Mouse (Mus musculus): Measurements from ENCODE around the gene Mmp11. TPM values are rescaled to one million over a fixed set of nuclear protein-coding genes. Genes with fewer than 3 reads are reported as not detected.

Gene Mmp11
- total and polyA plus RNA-seq, 3 experiments, result 0.99 to 1.1 TPM; not detected in 1

DNA sequence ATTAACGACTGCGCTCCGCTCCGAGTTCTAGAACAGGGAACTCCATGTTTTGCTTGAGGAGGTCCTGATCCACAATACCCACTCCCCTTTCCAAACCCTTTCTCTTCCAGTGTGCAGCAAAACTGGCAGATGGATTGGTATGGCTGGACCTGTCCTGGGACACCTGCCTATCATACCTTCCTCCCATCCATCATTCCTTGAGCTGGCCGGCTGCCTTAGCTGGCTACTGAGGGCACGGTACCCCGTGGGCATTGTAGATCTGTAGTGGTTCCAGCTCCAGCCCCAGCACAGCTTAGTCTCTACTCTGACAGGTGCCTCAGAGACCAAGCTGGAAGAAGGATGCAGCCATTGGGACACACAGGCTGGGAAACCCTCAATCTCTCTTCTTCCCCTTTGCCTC is 5.0 kb downstream of the Mmp11 start:
- H3K27ac ChIP-seq (ENCODE audit: insufficient read depth, low read depth), result no peak overlapping the region
- dilution Hi-C loops (cut with MboI; ENCODE audit: extremely low pct_ligation_motif_present, extremely low pct_unique_long_range_greater_than_20kb, low sequenced_read_pairs), result no loop called here
- no peak for TF ChIP-seq NELFE (IDR thresholded peaks at IDR 0.05; ENCODE audit: low read depth, low read length)
- TF ChIP-seq TCF12 (IDR thresholded peaks at IDR 0.05; ENCODE audit: low read depth, low read length), result no peak
- no peak for TF ChIP-seq CTCF (conservative IDR thresholded peaks at IDR 0.05 in 1 of 2, IDR thresholded peaks at IDR 0.05 in 1 of 2; ENCODE audit: low read depth in 2 of 2, low read length in 2 of 2)
- no peak for TF ChIP-seq GABPA (IDR thresholded peaks at IDR 0.05; ENCODE audit: insufficient replicate concordance, low read depth, low read length)
- TF ChIP-seq MYC (IDR thresholded peaks at IDR 0.05; ENCODE audit: low read depth, low read length), result no peak
- no peak for TF ChIP-seq CHD2 (IDR thresholded peaks at IDR 0.05; ENCODE audit: low read length)
- TF ChIP-seq HCFC1 (IDR thresholded peaks at IDR 0.05; ENCODE audit: low read depth, low read length), result no peak
- no peak for TF ChIP-seq BHLHE40 (IDR thresholded peaks at IDR 0.05; ENCODE audit: low read depth, low read length)
- no peak for TF ChIP-seq JUND (conservative IDR thresholded peaks at IDR 0.05; ENCODE audit: low read depth, low read length)
- no peak for TF ChIP-seq MAX (IDR thresholded peaks at IDR 0.05; ENCODE audit: low read length)
- no peak for TF ChIP-seq IRF4 (IDR thresholded peaks at IDR 0.05; ENCODE audit: low read depth, low read length)
- TF ChIP-seq NRF1 (IDR thresholded peaks at IDR 0.05; ENCODE audit: low read depth, low read length), result no peak
- TF ChIP-seq POLR2A (IDR thresholded peaks at IDR 0.05; ENCODE audit: low read depth, low read length), result no peak
- TF ChIP-seq JUN (IDR thresholded peaks at IDR 0.05; ENCODE audit: insufficient read depth, low read depth, low read length), result no peak
- no peak for TF ChIP-seq ZKSCAN1 (IDR thresholded peaks at IDR 0.05; ENCODE audit: borderline replicate concordance, low read depth, low read length)
- no peak for TF ChIP-seq ZC3H11A (IDR thresholded peaks at IDR 0.05; ENCODE audit: low read depth, low read length)
- no peaks in the 10 kb centered on the region for H3K79me2 ChIP-seq (replicated peaks; ENCODE audit: control insufficient read depth, extremely low read depth, insufficient read depth, poor library complexity, severe bottlenecking)
- H3K27me3 ChIP-seq (replicated peaks), result peaks cover 44% of the 10 kb centered on the region
- no peak overlapping the region for H3K4me3 ChIP-seq (replicated peaks in 1 of 3; ENCODE audit: low read depth in 2 of 3, low read length in 2 of 3, poor library complexity in 1 of 3)
- H3K4me2 ChIP-seq (ENCODE audit: insufficient read depth, low read depth, poor library complexity, severe bottlenecking), result no peak overlapping the region
- H3K36me3 ChIP-seq (replicated peaks in 1 of 2; ENCODE audit: control insufficient read depth in 1 of 2, insufficient read depth in 1 of 2, low read length in 1 of 2), result no peaks in the 10 kb centered on the region
- no peak for DNase-seq (ENCODE audit: extremely low read depth)
- in situ Hi-C loops (cut with MboI; ENCODE audit: low pct_ligation_motif_present, low pct_unique_long_range_greater_than_20kb, low sequenced_read_pairs), result no loop called here
- H3K9me3 ChIP-seq (replicated peaks; ENCODE audit: low read length), result no peaks in the 10 kb centered on the region
- H3K4me1 ChIP-seq (ENCODE audit: control insufficient read depth in 1 of 2, insufficient read depth in 2 of 2), result peaks cover 7 to 19% of the 10 kb centered on the region in 2 experiments
- no peak overlapping the region for H3K9ac ChIP-seq (ENCODE audit: insufficient read depth, low read depth)

DNA sequence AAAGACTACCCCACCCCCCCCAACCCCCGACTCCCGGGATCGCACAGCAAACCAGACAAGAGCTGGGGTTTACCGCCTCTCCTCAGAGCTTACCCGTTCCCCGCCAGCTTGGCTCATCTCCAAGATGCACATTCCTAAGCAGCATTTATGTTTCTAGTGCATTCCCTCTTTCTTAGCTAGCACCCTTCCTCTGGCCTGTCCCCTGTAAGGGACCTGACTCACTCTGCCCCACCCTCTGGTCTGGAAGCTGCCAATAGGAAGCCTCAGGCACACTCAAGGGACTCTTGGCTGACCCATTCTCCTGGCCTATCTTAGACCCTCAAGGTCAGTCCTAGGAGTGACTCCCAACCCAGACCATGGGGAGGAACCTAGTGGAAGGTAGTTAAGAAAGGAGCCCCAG is 6.0 kb downstream of the Mmp11 start:
- peaks cover 44% of the 10 kb centered on the region for H3K27me3 ChIP-seq (replicated peaks)
- no peak overlapping the region for H3K4me3 ChIP-seq (replicated peaks in 1 of 3; ENCODE audit: low read depth in 2 of 3, low read length in 2 of 3, poor library complexity in 1 of 3)
- H3K36me3 ChIP-seq (replicated peaks in 1 of 2; ENCODE audit: control insufficient read depth in 1 of 2, insufficient read depth in 1 of 2, low read length in 1 of 2), result peaks cover 0 to 3% of the 10 kb centered on the region in 2 experiments
- dilution Hi-C loops (cut with MboI; ENCODE audit: extremely low pct_ligation_motif_present, extremely low pct_unique_long_range_greater_than_20kb, low sequenced_read_pairs) (no loop called here), in situ Hi-C loops (cut with MboI; ENCODE audit: low pct_ligation_motif_present, low pct_unique_long_range_greater_than_20kb, low sequenced_read_pairs) (no loop called here)
- no peak overlapping the region for H3K4me2 ChIP-seq (ENCODE audit: insufficient read depth, low read depth, poor library complexity, severe bottlenecking)
- H3K9me3 ChIP-seq (replicated peaks; ENCODE audit: low read length), result no peaks in the 10 kb centered on the region
- no peak for TF ChIP-seq CHD1 (IDR thresholded peaks at IDR 0.05; ENCODE audit: low read depth, low read length)
- no peak for TF ChIP-seq HCFC1 (IDR thresholded peaks at IDR 0.05; ENCODE audit: low read depth, low read length)
- no peak for TF ChIP-seq CTCF (conservative IDR thresholded peaks at IDR 0.05 in 1 of 2, IDR thresholded peaks at IDR 0.05 in 1 of 2; ENCODE audit: low read depth in 2 of 2, low read length in 2 of 2)
- no peak for TF ChIP-seq SIN3A (IDR thresholded peaks at IDR 0.05; ENCODE audit: low read length)
- TF ChIP-seq ZMIZ1 (IDR thresholded peaks at IDR 0.05; ENCODE audit: low read depth, low read length), result no peak
- TF ChIP-seq E2F4 (IDR thresholded peaks at IDR 0.05; ENCODE audit: insufficient replicate concordance, low read depth, low read length), result no peak
- TF ChIP-seq SMC3 (IDR thresholded peaks at IDR 0.05; ENCODE audit: low read depth, low read length), result no peak
- TF ChIP-seq ZC3H11A (IDR thresholded peaks at IDR 0.05; ENCODE audit: low read depth, low read length), result no peak
- TF ChIP-seq UBTF (IDR thresholded peaks at IDR 0.05; ENCODE audit: low read depth, low read length), result no peak
- H3K79me2 ChIP-seq (replicated peaks; ENCODE audit: control insufficient read depth, extremely low read depth, insufficient read depth, poor library complexity, severe bottlenecking), result no peaks in the 10 kb centered on the region
- peaks cover 7 to 17% of the 10 kb centered on the region in 2 experiments for H3K4me1 ChIP-seq (ENCODE audit: control insufficient read depth in 1 of 2, insufficient read depth in 2 of 2)
- no peak for DNase-seq (ENCODE audit: extremely low read depth)
- no peak overlapping the region for H3K27ac ChIP-seq (ENCODE audit: insufficient read depth, low read depth)
- H3K9ac ChIP-seq (ENCODE audit: insufficient read depth, low read depth), result no peak overlapping the region
